Mouse (Mus musculus): ENCODE data around the gene Lrrfip2. TPM values are rescaled to one million over a fixed set of nuclear protein-coding genes. Genes with fewer than 3 reads are reported as not detected.

Lrrfip2 gene
- polyA plus RNA-seq, 1 experiment from 2014 or later, result 42.3 TPM

GRCm38 (mm10) chr9:111252161-111252869, 134.9 kb downstream of the Lrrfip2 start:
- no peaks in the 10 kb centered on the region for H3K4me1 ChIP-seq (replicated peaks)
- H3K9ac ChIP-seq, result no peak overlapping the region
- no peak overlapping the region for H3K27ac ChIP-seq
- H3K4me3 ChIP-seq, result no peak overlapping the region
- ATAC-seq (ENCODE audit: low FRiP score), result no peak
- no peak overlapping the region for H3K4me2 ChIP-seq
- H3K36me3 ChIP-seq, result peaks cover 86% of the 10 kb centered on the region
- no peaks in the 10 kb centered on the region for H3K9me3 ChIP-seq
- 84% methylated on average over 7 of the region's 7 CpGs for WGBS
- no peaks in the 10 kb centered on the region for H3K27me3 ChIP-seq

DNA sequence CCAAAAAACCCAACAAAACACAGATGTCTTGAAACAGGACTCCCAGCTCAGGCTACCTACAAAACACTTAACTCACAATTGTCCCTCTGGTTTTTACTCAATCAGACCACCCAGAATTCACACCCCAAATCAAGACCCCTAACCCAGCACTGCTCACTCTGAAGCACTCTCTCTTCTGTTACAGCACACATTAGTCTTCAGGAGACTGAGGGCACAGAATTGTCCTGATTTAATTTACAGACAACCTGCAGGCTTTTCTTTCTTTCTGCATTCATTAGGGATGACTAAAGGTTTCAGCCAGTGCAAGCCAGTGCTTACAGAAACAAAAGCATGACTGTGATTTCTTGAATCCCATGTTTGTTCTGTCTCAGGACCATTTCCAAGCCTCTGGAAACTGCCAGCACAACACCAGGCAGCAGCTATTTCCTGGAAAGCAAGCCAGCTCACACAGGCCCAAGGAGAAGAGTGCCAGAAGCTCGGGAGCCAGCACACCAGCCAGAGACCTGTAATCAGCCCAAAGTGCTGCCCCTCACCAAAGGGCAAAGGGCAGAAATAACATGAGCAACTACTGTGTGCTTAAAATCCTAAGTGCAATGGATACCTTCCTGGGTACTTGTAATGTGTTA, 143.1 kb downstream of the Lrrfip2 start:
- no peaks in the 10 kb centered on the region for H3K9me3 ChIP-seq
- no peak overlapping the region for H3K9ac ChIP-seq
- H3K36me3 ChIP-seq, result peaks cover 69% of the 10 kb centered on the region
- H3K27ac ChIP-seq, result no peak overlapping the region
- no peaks in the 10 kb centered on the region for H3K4me1 ChIP-seq (replicated peaks)
- no peak for ATAC-seq (ENCODE audit: low FRiP score)
- no peaks in the 10 kb centered on the region for H3K27me3 ChIP-seq
- 55% methylated on average over 1 of the region's 1 CpGs for WGBS
- H3K4me2 ChIP-seq, result no peak overlapping the region
- H3K4me3 ChIP-seq, result no peak overlapping the region

DNA sequence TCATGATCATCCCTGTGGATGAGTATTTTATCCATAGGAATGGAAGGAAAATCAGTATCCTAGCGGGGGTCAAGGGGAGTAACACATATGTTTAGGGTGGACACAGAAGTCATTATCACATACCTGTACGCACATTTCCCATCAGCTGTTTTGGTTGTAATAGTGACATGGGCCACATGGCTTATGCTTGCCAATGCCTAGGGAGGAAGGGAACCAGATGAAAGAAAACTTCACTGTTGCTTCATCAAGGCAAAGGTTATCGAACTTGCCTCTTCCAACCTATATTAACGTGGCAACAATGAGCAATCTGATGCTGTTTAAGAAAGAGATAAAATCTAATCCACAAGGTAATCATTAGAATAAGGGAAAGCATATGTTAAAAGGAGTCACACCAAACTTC, 144.0 kb downstream of the Lrrfip2 start:
- Histone ChIP-seq H3K9me3 (no peaks in the 10 kb centered on the region), H3K27me3 (no peaks in the 10 kb centered on the region), H3K9ac (no peak overlapping the region), H3K4me1 (replicated peaks) (no peaks in the 10 kb centered on the region), H3K36me3 (peaks cover 65% of the 10 kb centered on the region), H3K4me2 (no peak overlapping the region), H3K27ac (no peak overlapping the region), H3K4me3 (no peak overlapping the region)
- 98% methylated on average over 4 of the region's 4 CpGs for WGBS
- no peak for ATAC-seq (ENCODE audit: low FRiP score)

- Histone ChIP-seq H3K36me3 (peaks cover 27% of the 10 kb centered on the region), H3K9ac (no peak overlapping the region), H3K4me1 (replicated peaks) (peaks cover 18% of the 10 kb centered on the region), H3K4me3 (no peak overlapping the region), H3K27me3 (no peaks in the 10 kb centered on the region), H3K4me2 (no peak overlapping the region), H3K9me3 (no peaks in the 10 kb centered on the region), H3K27ac (no peak overlapping the region)
- 98% methylated on average over 2 of the region's 2 CpGs for WGBS
- no peak for ATAC-seq (ENCODE audit: low FRiP score)
Observed at GRCm38 (mm10) chr9:111267998-111268397, 150.6 kb downstream of the Lrrfip2 start.

DNA sequence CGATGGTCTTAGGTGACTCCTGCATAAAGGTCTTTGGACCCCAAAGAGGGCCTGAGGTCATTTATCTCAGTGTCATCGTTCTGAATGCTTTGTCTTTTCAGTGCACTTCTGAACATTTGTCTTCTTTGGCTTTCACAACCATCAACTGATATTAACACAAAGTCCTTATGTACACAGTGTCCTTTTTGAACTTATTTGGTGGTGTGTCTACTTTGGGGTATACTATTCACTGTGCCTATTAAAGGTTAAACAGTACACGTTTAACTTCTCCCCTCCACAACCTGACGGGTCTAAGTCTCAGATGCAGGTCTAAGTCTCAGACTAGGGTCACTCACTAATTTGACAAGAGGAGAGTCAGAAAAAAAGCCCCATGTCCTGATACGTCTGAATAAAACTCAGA, 153.2 kb downstream of the Lrrfip2 start:
- ATAC-seq (ENCODE audit: low FRiP score), result no peak
- Histone ChIP-seq H3K27ac (peak overlapping the region; percentile 95), H3K27me3 (no peaks in the 10 kb centered on the region), H3K9me3 (no peaks in the 10 kb centered on the region), H3K4me3 (peak overlapping the region; percentile 93), H3K4me1 (replicated peaks) (peaks cover 41% of the 10 kb centered on the region), H3K9ac (peak overlapping the region; percentile 82), H3K36me3 (peaks cover 19% of the 10 kb centered on the region), H3K4me2 (peak overlapping the region; percentile 61)
- 7% methylated on average over 5 of the region's 5 CpGs for WGBS

- H3K4me2 ChIP-seq, result peak overlapping the region; percentile 61
- no peaks in the 10 kb centered on the region for H3K27me3 ChIP-seq
- peak; percentile 88 for ATAC-seq (ENCODE audit: low FRiP score)
- peaks cover 45% of the 10 kb centered on the region for H3K4me1 ChIP-seq (replicated peaks)
- peak overlapping the region; percentile 82 for H3K9ac ChIP-seq
- no peaks in the 10 kb centered on the region for H3K9me3 ChIP-seq
- peaks cover 19% of the 10 kb centered on the region for H3K36me3 ChIP-seq
- H3K4me3 ChIP-seq, result peak overlapping the region; percentile 93
- WGBS, result 0% methylated on average over 31 of the region's 32 CpGs
- H3K27ac ChIP-seq, result peak overlapping the region; percentile 95
Observed at GRCm38 (mm10) chr9:111271056-111271433, 153.7 kb downstream of the Lrrfip2 start.

DNA sequence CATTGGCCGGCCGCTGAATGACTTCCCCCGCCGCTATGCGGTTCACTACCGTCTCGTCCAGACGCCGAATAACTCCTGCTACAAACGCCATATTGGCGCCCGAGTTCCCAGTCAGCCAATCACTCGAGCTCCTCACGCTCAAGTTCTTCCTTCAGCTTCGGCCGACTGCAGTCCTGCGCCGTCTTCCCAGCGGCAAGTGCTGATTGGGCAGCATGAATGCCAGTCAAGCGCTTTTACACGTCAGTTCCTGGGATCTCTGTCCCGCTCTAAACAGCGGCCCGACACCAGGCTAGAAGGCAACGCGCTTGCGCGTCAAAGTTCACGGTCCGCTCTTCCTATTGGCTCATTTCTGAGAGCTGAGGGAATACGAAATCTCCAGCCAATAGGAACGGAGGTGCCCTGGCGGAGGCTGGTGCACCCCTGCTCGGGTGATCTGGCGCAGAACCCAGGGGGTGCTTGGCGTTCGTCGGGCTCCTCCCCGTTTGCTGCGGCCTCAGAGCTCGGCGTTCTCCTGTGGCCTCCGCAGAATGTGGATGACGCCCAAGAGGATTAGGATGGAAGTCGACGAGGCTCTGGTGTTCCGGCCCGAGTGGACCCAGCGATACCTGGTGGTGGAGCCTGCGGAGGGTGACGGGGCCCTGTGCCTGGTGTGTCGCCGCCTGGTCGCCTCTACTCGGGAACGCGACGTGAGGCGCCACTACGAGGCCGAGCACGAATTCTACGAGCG, 154.2 kb downstream of the Lrrfip2 start, which contains the start of the genes Mlh1 and Epm2aip1:
TSS of gene Mlh1 (minus strand) at position 358 of the 727 bp plus-strand sequence.
TSS of gene Epm2aip1 (plus strand) at position 496 of the 727 bp plus-strand sequence.
- Histone ChIP-seq H3K9ac (peak within 1 kb of the TSS; percentile 96), H3K36me3 (peaks cover 18% of the 10 kb centered on the region), H3K27me3 (no peaks in the 10 kb centered on the region), H3K4me3 (peak within 1 kb of the TSS; percentile 93), H3K27ac (peak within 1 kb of the TSS; percentile 97), H3K4me2 (peak within 1 kb of the TSS; percentile 98), H3K4me1 (replicated peaks) (peaks cover 51% of the 10 kb centered on the region), H3K9me3 (no peaks in the 10 kb centered on the region)
- ATAC-seq (ENCODE audit: low FRiP score), result peak; percentile 100
- WGBS, result under 1% methylated on average over 64 of the region's 64 CpGs

DNA sequence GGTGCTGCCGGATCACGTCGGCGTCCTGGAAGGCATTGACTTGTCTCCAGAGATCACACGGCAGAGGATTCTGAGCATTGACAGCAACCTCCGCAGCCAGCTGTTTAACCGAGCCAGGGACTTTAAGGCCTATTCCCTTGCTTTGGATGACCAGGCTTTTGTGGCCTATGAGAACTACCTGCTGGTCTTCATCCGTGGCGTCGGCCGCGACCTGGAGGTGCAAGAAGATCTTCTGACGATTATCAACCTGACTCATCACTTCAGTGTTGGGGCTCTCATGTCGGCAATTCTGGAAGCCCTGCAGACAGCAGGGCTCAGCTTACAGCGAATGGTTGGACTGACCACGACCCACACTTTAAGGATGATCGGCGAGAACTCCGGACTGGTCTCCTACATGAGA, 155.0 kb downstream of the Lrrfip2 start:
- Histone ChIP-seq H3K4me2 (peak overlapping the region; percentile 98), H3K4me1 (replicated peaks) (peaks cover 54% of the 10 kb centered on the region)
- WGBS, result 14% methylated on average over 19 of the region's 19 CpGs

DNA sequence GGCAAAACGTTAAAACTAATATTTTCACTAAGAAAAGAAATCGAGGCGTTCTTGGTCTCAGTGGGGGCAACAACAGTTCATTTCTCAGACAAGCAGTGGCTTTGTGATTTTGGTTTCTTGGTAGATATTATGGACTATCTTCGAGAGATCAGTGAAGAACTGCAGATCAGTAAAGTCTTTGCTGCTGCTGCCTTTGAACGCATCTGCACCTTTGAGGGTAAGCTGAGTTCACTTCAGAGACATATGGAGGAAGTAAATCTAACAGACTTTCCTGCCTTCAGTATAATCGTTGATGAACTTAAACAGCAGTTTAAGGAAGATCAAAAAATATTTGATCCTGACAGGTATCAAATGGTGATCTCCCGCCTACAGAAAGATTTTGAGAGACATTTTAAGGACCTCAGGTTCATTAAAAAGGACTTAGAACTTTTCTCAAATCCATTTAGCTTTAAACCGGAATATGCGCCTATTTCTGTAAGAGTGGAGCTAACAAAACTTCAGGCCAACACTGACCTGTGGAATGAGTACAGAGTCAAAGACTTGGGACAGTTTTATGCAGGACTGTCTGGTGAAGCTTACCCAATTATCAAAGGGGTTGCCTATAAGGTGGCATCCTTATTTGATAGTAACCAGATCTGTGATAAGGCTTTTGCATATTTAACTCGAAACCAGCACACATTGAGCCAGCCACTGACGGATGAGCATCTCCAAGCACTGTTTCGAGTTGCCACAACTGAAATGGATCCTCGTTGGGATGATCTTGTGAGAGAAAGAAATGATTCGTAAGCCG, 155.8 kb downstream of the Lrrfip2 start:
- no peak for ATAC-seq (ENCODE audit: low FRiP score)
- Histone ChIP-seq H3K9me3 (no peaks in the 10 kb centered on the region), H3K27ac (no peak overlapping the region), H3K4me3 (peak overlapping the region; percentile 93), H3K4me1 (replicated peaks) (peaks cover 57% of the 10 kb centered on the region), H3K36me3 (peaks cover 25% of the 10 kb centered on the region), H3K9ac (peak overlapping the region; percentile 96), H3K27me3 (no peaks in the 10 kb centered on the region), H3K4me2 (peak overlapping the region; percentile 98)
- WGBS, result 76% methylated on average over 15 of the region's 15 CpGs

More for the DNA sequence above, 155.0 kb downstream of the Lrrfip2 start:
- peaks cover 18% of the 10 kb centered on the region for H3K36me3 ChIP-seq
- ATAC-seq (ENCODE audit: low FRiP score), result no peak
- H3K9ac ChIP-seq, result peak overlapping the region; percentile 96
- H3K9me3 ChIP-seq, result no peaks in the 10 kb centered on the region
- H3K27ac ChIP-seq, result peak overlapping the region; percentile 97
- H3K4me3 ChIP-seq, result peak overlapping the region; percentile 93
- H3K27me3 ChIP-seq, result no peaks in the 10 kb centered on the region

GRCm38 (mm10) chr9:111273958-111274357, 156.6 kb downstream of the Lrrfip2 start:
- peak overlapping the region; percentile 98 for H3K4me2 ChIP-seq
- no peaks in the 10 kb centered on the region for H3K27me3 ChIP-seq
- H3K9me3 ChIP-seq, result no peaks in the 10 kb centered on the region
- 95% methylated on average over 1 of the region's 1 CpGs for WGBS
- no peak overlapping the region for H3K9ac ChIP-seq
- peak overlapping the region; percentile 93 for H3K4me3 ChIP-seq
- no peak overlapping the region for H3K27ac ChIP-seq
- no peak for ATAC-seq (ENCODE audit: low FRiP score)
- H3K4me1 ChIP-seq (replicated peaks), result peaks cover 60% of the 10 kb centered on the region
- H3K36me3 ChIP-seq, result peaks cover 32% of the 10 kb centered on the region

DNA sequence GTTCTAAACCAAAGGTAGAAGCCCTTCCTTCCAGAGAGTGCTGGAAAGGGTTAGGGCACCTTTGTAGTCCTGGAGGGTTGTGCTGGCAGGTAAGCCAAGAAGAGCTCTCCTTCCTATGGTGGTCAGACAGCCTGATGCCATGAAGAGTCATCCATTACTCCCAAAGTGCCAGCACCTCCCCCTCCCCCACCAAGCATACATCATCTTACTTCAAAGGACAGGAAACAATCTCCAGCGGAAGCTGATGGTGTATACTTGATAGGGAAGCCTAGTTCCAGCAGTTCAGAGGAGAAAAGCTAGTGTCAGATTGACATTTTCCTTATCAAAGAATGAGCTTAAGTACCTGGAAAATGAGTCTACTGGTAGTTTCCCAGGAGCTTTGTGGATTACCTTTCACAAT, 157.8 kb downstream of the Lrrfip2 start:
- Histone ChIP-seq H3K9ac (peak overlapping the region; percentile 49), H3K27me3 (no peaks in the 10 kb centered on the region), H3K27ac (no peak overlapping the region), H3K36me3 (peaks cover 38% of the 10 kb centered on the region), H3K9me3 (no peaks in the 10 kb centered on the region), H3K4me3 (peak overlapping the region; percentile 23), H3K4me1 (replicated peaks) (peaks cover 55% of the 10 kb centered on the region), H3K4me2 (peak overlapping the region; percentile 98)
- ATAC-seq (ENCODE audit: low FRiP score), result no peak
- 70% methylated on average over 1 of the region's 1 CpGs for WGBS
